Mouse (Mus musculus): Measurements from ENCODE around the gene Tceal3.

- no peak for TF ChIP-seq CTCF (conservative IDR thresholded peaks at IDR 0.05; ENCODE audit: insufficient read depth, insufficient read length, low read depth, low read length)
- TF ChIP-seq POLR2A (IDR thresholded peaks at IDR 0.05; ENCODE audit: low read depth, low read length), result no peak
These were observed 102.6 kb downstream of the Tceal3 start for GRCm38 (mm10) chrX:136693196-136693595.

Data from kidney, adult 2 months (tissue).